Mouse (Mus musculus) MEL (cell line): ENCODE data around the gene Olfr667.

Experiments
- CHD1 ChIP-seq: IDR thresholded peaks from 2 replicates; pipeline ENCODE4 v1.6.1; 2012; ENCODE audit warnings: low read depth, mild to moderate bottlenecking, inconsistent platforms, low read length, improper control_type of control experiment
- CTCF ChIP-seq, 3 experiments: IDR thresholded peaks in 2 of 3; conservative IDR thresholded peaks in 1 of 3; 2 replicates each; pipeline ENCODE4 v1.5.1; 2011 to 2012; ENCODE audit warnings: low read length in 3 of 3, low read depth in 2 of 3, mild to moderate bottlenecking in 2 of 3, improper control_type of control experiment in 1 of 3, inconsistent platforms in 1 of 3, mixed read lengths in 1 of 3, moderate library complexity in 1 of 3; ENCODE audit not compliant: control insufficient read depth in 1 of 3, insufficient read depth in 1 of 3, poor library complexity in 1 of 3, severe bottlenecking in 1 of 3
- E2F4 ChIP-seq: IDR thresholded peaks from 2 replicates; pipeline ENCODE4 v1.6.1; 2011; ENCODE audit warnings: low read depth, low read length, improper control_type of control experiment, borderline replicate concordance
- ELF1 ChIP-seq: IDR thresholded peaks from 2 replicates; pipeline ENCODE4 v1.6.1; 2014; ENCODE audit warnings: low read depth, mild to moderate bottlenecking, inconsistent platforms, low read length, improper control_type of control experiment, moderate library complexity
- EP300 ChIP-seq, 2 experiments: IDR thresholded peaks; 2 replicates each; pipeline ENCODE4 v1.6.1; 2011; ENCODE audit warnings: improper control_type of control experiment in 2 of 2, low read length in 2 of 2, low read depth in 1 of 2, mild to moderate bottlenecking in 1 of 2
- GATA1 ChIP-seq: IDR thresholded peaks from 2 replicates; pipeline ENCODE4 v1.6.1; 2011; ENCODE audit warnings: low read depth, low read length, improper control_type of control experiment
- KAT2A ChIP-seq: conservative IDR thresholded peaks from 2 replicates; pipeline ENCODE4 v1.6.1; 2012; ENCODE audit warnings: low read depth, low read length, improper control_type of control experiment, inconsistent platforms
- MAFK ChIP-seq: IDR thresholded peaks from 2 replicates; pipeline ENCODE4 v1.6.1; 2011; ENCODE audit warnings: low read depth, mild to moderate bottlenecking, low read length, improper control_type of control experiment, borderline replicate concordance
- POLR2A ChIP-seq, 2 experiments: IDR thresholded peaks; 2 replicates each; pipeline ENCODE4 v1.6.1; 2011 to 2012; ENCODE audit warnings: low read length in 2 of 2, mild to moderate bottlenecking in 2 of 2, control low read depth in 1 of 2, improper control_type of control experiment in 1 of 2, low read depth in 1 of 2, moderate library complexity in 1 of 2; ENCODE audit not compliant: control insufficient read depth in 1 of 2, insufficient read depth in 1 of 2, poor library complexity in 1 of 2
- RCOR1 ChIP-seq: IDR thresholded peaks from 2 replicates; pipeline ENCODE4 v1.6.1; 2012; ENCODE audit warnings: low read depth, mild to moderate bottlenecking, inconsistent platforms, low read length, improper control_type of control experiment
- USF1 ChIP-seq: IDR thresholded peaks from 2 replicates; pipeline ENCODE4 v1.6.1; 2014; ENCODE audit warnings: low read depth, mild to moderate bottlenecking, inconsistent platforms, low read length, improper control_type of control experiment, moderate library complexity

- TF ChIP-seq USF1 = no peak
- TF ChIP-seq CTCF (IDR thresholded peaks at IDR 0.05 in 2 of 3, conservative IDR thresholded peaks at IDR 0.05 in 1 of 3; ENCODE audit: control insufficient read depth in 1 of 3, insufficient read depth in 1 of 3, low read depth in 2 of 3, low read length in 3 of 3, poor library complexity in 1 of 3, severe bottlenecking in 1 of 3) = no peak
- no peak for TF ChIP-seq MAFK
- no peak for TF ChIP-seq POLR2A (IDR thresholded peaks at IDR 0.05; ENCODE audit: control insufficient read depth in 1 of 2, insufficient read depth in 1 of 2, low read depth in 1 of 2, low read length in 2 of 2, poor library complexity in 1 of 2)
- TF ChIP-seq E2F4 = no peak
- no peak for TF ChIP-seq GATA1
- no peak for TF ChIP-seq CHD1
- no peak for TF ChIP-seq ELF1
- TF ChIP-seq EP300 (IDR thresholded peaks at IDR 0.05; ENCODE audit: low read depth in 1 of 2, low read length in 2 of 2) = no peak
- no peak for TF ChIP-seq KAT2A
- TF ChIP-seq RCOR1 = no peak
Observed at GRCm38 (mm10) chr7:104921382-104921781, at the start of gene Olfr667.
